Mouse (Mus musculus): ENCODE data around the gene Fbxo9.

- no peak for TF ChIP-seq CTCF (IDR thresholded peaks at IDR 0.05; ENCODE audit: control insufficient read depth, insufficient read depth, insufficient replicate concordance, low read depth, low read length)
- no peak for TF ChIP-seq POLR2A (IDR thresholded peaks at IDR 0.05; ENCODE audit: control insufficient read depth, low read depth, low read length)
These were observed 73.6 kb downstream of the Fbxo9 start for GRCm38 (mm10) chr9:78035296-78035695.

Data from testis, adult 2 months (tissue).